Mouse (Mus musculus) erythroblast, adult 5-6 weeks (primary cell): ENCODE data around the gene Ehd4. TPM values are rescaled to one million over a fixed set of nuclear protein-coding genes. Genes with fewer than 3 reads are reported as not detected.
A peak's percentile ranks its signal among the peaks of the same experiment; 100 is the strongest.

Experiments used
- ATAC-seq: replicated peaks from 2 replicates; pipeline ENCODE4 v1.8.0; 2016; ENCODE audit warnings: moderate number of reproducible peaks, mild to moderate bottlenecking, moderate TSS enrichment, inconsistent platforms; ENCODE audit not compliant: poor library complexity, low FRiP score, severe bottlenecking
- total RNA-seq, 2 experiments: library from RNA; stranded (forward) in 1 of 2; stranded (reverse) in 1 of 2; fragments of 150-400 nt in 1 of 2; fragments of 200-764, 138-1000 nt in 1 of 2; gene quantifications; 2 replicates each; pipeline versions ENCODE4 v1.2.3 to v1.2.4; 2015 to 2017; ENCODE audit warnings: low replicate concordance in 2 of 2

Gene Ehd4
- total RNA-seq (2015; ENCODE audit: low replicate concordance) (13.2 and 23.2 TPM in 2 replicates), total RNA-seq (2017; ENCODE audit: low replicate concordance) (7.8 and 9.2 TPM in 2 replicates)

GRCm38 (mm10) chr2:120154361-120154894, at the start of gene Ehd4:
Ehd4 (minus strand) TSS chr2:120154606.
- peak; percentile 96 for ATAC-seq

- no peak for ATAC-seq
Observed at GRCm38 (mm10) chr2:120203742-120204141, 49.3 kb upstream of the Ehd4 start.

DNA sequence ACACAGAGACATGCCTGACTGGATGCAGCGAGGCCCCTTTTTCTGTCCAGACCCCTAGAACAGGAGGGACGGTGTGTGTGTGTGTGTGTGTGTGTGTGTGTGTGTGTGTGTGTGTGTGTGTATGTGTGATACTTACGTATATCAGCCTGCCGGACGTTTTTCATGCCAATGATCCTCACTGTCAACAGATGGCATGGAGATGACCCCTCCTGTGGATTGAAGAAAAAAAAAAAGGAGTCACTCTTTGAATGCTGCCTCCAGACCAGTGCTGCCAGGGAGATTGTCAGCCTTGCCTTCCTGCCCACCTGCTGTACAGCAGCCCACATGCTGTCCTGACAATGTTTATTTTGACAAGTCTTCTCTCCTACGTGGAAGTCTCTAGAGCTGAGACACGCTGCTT, 45.7 kb upstream of the Ehd4 start:
- no peak for ATAC-seq

DNA sequence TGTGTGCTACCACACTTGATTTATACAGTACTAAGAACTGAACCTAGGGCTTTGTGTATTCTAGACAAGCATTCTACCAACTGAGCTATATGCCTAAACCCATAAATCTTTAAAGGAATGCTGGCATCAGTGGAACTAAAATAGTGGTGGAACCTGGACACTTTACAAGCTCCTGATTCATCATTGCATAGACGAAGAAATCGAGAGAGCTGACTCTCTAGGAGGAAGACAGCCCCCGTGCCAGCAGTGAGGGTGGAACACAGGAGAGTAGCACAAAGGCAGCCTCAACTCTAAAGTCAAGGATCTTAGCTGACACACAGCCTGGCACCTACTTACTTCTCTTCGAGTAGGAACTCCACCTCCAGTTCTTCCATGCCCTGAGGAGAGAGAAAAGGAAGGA, 33.8 kb upstream of the Ehd4 start:
- ATAC-seq = no peak

DNA sequence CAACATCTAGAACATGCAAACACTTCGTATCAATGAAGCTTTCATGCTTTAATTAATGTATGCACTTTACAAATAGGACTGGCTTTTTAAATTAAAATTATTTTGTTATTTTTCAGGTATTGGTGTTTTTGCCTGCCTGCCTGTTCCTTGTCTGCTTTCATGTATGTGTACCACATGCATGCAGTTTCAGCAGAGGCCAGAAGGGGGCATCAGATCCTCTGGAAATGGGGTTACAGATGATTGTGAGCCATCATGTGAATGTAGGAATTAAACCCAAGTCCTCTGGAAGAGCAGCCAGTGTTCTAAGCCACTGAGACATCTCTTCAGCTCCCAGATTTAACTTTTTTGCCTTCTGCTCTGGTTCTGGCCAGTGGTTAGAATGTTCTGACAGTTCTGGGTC, 33.2 kb upstream of the Ehd4 start:
- no peak for ATAC-seq

- ATAC-seq = no peak
Observed at GRCm38 (mm10) chr2:120185527-120186276, 31.3 kb upstream of the Ehd4 start.

GRCm38 (mm10) chr2:120178936-120179335, 24.5 kb upstream of the Ehd4 start:
- no peak for ATAC-seq

GRCm38 (mm10) chr2:120173718-120174117, 19.3 kb upstream of the Ehd4 start:
- peak; percentile 53; the same call in 1 of the 2 replicates for ATAC-seq

DNA sequence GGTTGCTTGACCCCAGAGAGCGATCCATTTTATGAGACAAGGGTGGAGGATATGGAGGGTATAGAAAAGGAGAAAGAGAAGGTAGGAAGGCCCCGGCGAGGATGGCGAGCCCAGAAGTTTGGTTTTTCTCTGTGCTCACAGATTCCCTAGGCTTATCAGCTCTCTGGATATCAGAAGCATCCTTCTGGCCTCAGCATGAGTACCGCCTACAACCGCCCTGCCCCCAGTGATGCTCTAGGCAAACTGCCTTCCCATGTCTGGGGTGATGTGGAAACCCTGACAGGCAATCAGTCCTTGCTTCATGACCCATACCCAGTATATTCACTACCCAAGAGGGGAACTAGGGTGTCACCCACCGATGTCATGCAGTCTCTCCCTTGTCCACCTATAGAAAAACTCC, 17.0 kb upstream of the Ehd4 start:
- ATAC-seq = no peak

GRCm38 (mm10) chr2:120170726-120171125, 16.3 kb upstream of the Ehd4 start:
- ATAC-seq = peak; percentile 56; the same call in 1 of the 2 replicates

GRCm38 (mm10) chr2:120169382-120169781, 15.0 kb upstream of the Ehd4 start:
- ATAC-seq = no peak

DNA sequence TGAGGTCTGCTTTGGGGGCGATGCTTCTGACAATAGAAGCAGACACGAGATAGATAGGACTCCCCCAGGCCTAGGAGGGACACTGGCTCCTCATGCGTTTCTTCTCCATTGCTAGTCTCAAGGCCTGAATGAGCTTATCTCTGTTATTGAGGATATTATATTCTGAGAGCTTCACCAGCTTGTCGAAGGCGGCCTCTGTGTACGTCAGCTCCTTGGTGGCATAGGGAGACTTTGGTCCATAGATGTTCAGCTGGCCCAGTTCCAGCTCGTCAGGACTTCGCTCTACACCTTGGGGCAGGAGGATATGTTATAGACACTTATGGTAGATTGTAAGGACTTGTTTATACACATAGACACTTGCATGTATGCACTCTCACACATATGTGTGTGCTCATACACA, 13.4 kb upstream of the Ehd4 start:
- ATAC-seq = no peak

DNA sequence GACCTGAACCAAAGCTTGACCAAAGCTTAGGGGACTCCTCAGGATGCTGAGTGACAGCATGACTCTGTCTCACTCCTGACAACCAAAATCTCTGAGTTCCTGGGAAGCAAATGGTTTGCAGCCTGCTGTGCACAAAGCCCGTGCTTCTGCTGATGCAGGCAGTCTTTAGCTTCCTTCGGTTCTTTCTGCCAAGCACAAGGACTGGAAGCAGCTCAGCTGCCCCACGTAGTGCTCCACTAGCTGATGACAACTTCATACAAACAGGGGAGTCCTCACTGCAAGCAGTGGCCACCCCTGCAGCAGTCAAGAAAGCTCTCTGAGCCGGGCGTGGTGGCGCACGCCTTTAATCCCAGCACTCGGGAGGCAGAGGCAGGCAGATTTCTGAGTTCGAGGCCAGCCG, 11.1 kb upstream of the Ehd4 start:
- no peak for ATAC-seq

- ATAC-seq = no peak
Observed at GRCm38 (mm10) chr2:120159434-120159833, 5.0 kb upstream of the Ehd4 start.

- no peak for ATAC-seq
Observed at GRCm38 (mm10) chr2:120158846-120159245, 4.4 kb upstream of the Ehd4 start.

DNA sequence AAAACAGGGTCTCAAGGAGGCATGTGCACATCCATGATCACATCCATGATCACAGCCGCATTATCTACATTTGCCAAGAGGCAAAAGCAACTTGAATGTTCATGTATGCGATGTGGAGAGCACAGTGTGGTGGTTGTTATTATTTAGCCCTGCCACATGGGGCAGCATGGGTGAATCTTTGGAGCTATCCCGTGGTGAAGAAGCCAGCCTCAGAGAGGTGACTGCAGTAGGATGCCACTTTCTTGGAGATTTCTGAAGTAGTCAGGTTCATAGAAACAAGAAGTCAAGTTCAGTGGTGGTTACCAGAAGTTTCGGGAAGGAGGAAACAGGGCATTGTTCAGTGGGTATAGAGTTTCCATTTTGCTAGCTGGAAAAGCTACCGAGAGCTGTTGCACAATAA, 3.6 kb upstream of the Ehd4 start:
- no peak for ATAC-seq

GRCm38 (mm10) chr2:120157606-120158005, 3.2 kb upstream of the Ehd4 start:
- ATAC-seq = no peak

DNA sequence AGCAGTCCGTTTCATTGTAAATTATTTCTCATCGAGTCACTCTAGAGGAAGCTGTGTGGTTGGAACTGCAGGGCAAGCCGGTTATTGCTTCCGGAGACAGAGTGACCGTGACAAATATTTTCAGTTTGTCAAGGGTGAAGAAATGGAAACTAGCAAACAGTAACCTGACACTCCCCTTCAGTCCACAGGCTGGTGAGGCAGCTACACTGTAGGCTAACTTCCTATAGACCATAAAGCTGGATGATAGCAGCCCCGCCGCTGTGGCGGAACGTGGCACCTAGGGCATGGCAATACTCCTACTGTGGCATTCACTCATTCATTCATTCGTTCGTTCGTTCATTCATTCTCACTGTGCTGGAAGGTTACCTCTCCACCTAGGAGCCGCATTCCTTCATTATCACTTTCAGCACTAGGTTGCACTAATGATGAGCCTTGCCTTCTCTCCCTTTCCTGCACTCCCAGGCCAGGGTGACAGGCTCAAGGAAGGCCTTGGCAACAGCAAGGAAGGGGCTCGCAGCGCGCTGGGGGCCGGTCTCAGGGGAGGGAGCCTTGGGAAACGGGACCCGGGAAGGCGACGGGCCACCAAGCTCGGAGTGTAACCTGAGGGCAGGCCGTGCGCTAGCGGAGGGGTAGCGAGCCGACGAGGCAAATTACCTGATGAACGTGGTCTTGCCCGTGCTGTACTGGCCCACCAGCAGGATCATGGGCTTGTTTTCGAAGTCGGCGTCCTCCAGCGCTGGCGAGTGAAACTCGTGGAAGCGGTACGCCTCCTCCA, 633 bp downstream of the Ehd4 start:
- peak; percentile 31 for ATAC-seq

- no peak for ATAC-seq
Observed at GRCm38 (mm10) chr2:120150571-120150970, 3.8 kb downstream of the Ehd4 start.

GRCm38 (mm10) chr2:120149634-120150033, 4.8 kb downstream of the Ehd4 start:
- no peak for ATAC-seq

DNA sequence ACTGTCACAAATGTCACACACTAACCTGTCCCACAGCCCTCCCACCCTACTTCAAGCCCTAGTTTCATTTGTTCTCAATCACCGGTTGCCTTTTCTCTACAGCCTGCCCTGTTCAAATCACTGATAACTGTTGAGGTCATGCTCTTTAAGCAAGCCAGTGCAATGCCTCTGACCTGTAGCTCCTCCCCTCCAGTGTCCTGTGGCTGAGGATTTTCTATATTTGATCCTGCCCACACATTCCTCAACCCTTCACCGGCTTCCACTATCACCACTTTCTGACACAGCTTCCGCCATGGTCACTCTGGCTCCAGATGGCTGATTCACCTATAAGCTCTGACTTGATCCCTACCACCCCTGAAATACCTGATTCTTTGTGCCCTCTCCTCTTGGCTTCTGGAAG, 6.4 kb downstream of the Ehd4 start:
- no peak for ATAC-seq
